ENCODE assay signal across 23 mouse cellular contexts in the genomic region with DNA sequence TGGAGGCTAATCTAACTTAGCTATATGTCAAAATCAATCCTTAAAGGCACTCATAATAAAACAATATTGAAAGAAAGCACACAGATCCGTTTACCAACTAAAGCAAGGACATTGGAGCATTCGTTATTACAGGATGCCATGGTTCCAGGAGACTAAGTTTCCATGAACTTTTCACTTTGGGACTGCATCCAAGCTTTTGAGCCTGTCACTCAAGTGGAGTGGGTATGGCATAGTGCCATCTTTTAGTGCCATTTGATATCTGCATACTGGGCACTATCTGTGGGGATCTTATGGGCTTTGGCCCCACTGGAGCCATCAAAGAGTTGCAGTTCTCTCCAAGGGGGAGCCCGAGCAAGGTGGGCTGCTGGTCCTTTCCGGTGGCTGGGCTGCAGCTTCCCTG. TPM values are rescaled to one million over a fixed set of nuclear protein-coding genes. Genes with fewer than 3 reads are reported as not detected.
"Had no signal": no experiment of that assay in that cellular context is flagged by ENCODE, and none has a peak within 500 bp of the region (broad histone marks: within the 10 kb centered on the region; RNA-seq: fewer than 3 reads in every experiment).

No protein-coding gene starts in this region.

- H3K4me3 ChIP-seq: limb, embryonic 10.5 days; liver, embryonic 15.5 days; myocyte; neural tube, embryonic 15.5 days had no signal

- H3K9me3 ChIP-seq: limb, embryonic 10.5 days; liver, embryonic 15.5 days; neural tube, embryonic 15.5 days had no signal

- ATAC-seq: lung, postnatal 0 days had no signal

- H3K9ac ChIP-seq: liver, embryonic 15.5 days; neural tube, embryonic 15.5 days had no signal

- H3K27me3 ChIP-seq: liver, embryonic 15.5 days; neural tube, embryonic 15.5 days had no signal

- H3K4me2 ChIP-seq: liver, embryonic 11.5 days; liver, embryonic 15.5 days; neural tube, embryonic 15.5 days had no signal

- H3K36me3 ChIP-seq: limb, embryonic 10.5 days; liver, embryonic 15.5 days; neural tube, embryonic 15.5 days had no signal

- H3K4me1 ChIP-seq: limb, embryonic 10.5 days; liver, embryonic 15.5 days; neural tube, embryonic 15.5 days had no signal

- H3K27ac ChIP-seq: kidney, postnatal 0 days; limb, embryonic 10.5 days; liver, embryonic 15.5 days; neural tube, embryonic 15.5 days had no signal

- DNase-seq: layer of hippocampus, adult 9-11 months; lung, adult 2 months; lung, postnatal 36 days; midbrain, embryonic 14.5 days; right cerebral cortex, adult 18-20 months; right cerebral cortex, postnatal 25 days; thymus, postnatal 36 days had no signal

RNA-seq across cellular contexts. Expression of gene Olfr1358, which starts 8.3 kb away (rescaled TPM):
- total RNA-seq: layer of hippocampus, adult 18-20 months; left cerebral cortex, adult 18-20 months; left cerebral cortex, postnatal 14 days; megakaryocyte progenitor cell, adult 5-6 weeks had no signal
- polyA plus RNA-seq: kidney, postnatal 0 days; limb, embryonic 10.5 days; limb, embryonic 14.5 days; liver, embryonic 11.5 days; liver, embryonic 15.5 days; lung, adult 2 months; lung, postnatal 0 days; midbrain, embryonic 14.5 days; myocyte; neural tube, embryonic 11.5 days; neural tube, embryonic 15.5 days; small intestine, adult 2 months; stomach, embryonic 16.5 days; thymus, postnatal 0 days had no signal
